Mouse (Mus musculus) duodenum, adult 2 months (tissue): ENCODE data around the gene Pigq. TPM values are rescaled to one million over a fixed set of nuclear protein-coding genes. Genes with fewer than 3 reads are reported as not detected.

Source experiments
- polyA plus RNA-seq: library from polyadenylated mRNA; depleted of rRNA; stranded (reverse); fragments of >200 nt; gene quantifications from 2 replicates; pipeline ENCODE4 v1.2.3, GENCODE M21; 2012; ENCODE audit warnings: low replicate concordance; rRNA removed

Gene Pigq
- polyA plus RNA-seq, result 69.2 and 87.1 TPM in 2 replicates

GRCm38 (mm10) chr17:25944366-25945163 lies at the start of gene Pigq, which contains the start of gene Nhlrc4:
Gene Pigq (minus strand): TSS chr17:25944936.
Gene Nhlrc4 (minus strand): TSS chr17:25944961.

DNA sequence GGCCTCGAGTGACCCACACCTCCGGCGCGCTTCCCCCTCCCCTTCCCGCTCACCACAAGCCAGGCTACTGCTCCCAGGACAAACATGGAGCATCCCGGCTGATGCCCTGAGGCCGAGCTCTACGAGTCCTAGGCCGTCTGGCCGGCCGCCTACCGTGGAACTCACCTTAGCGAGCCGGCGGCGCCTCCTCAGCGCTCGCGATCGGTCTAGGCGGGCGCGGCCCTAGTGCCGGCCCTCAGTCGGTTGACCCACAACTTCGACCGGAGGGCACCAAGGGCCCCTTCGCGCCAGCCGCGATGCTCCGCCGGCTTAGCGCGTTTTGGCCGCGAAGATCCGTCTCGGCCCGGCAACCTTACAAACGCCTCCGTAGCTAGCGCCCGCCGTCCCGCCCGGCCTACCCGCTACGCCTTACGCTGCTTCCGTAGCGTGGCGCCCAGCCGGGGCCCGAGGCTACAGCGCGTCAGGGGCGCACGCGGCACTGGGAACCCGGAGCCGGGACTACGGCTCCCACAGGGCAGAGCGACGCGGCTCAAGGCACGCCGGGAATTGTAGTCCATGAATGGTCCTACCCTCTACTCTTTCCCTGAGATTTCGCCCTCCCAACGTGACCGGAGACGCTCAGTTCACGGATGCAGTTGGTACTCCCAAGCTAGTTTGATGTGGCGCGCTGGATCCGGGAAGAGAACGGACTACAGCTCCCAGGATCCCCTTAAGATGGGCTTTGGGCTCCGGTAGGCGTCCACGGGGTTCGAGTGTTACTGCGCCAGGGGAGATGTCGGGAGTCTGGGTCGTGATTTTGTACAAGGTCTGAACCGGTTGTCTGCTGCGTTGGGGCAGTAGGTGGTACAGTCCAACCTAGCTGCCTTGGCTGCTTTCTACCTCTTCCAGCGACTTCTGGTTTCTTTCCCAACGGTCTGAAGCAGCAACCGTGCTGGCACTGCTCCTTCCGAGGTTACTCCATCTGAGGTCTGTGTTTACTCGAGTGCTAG lies 40.9 kb upstream of the Pigq start, which contains the start of gene Capn15:
Gene Capn15, minus strand, starts transcription at position 491 of the 989 bp plus-strand sequence.

GRCm38 (mm10) chr17:25951803-25952623 lies 7.3 kb upstream of the Pigq start, which contains the start of gene A930017K11Rik:
Gene A930017K11Rik (minus strand): TSS chr17:25952565.

GRCm38 (mm10) chr17:25919144-25919785 lies 25.5 kb downstream of the Pigq start, which contains the start of gene Rab40c:
Gene Rab40c (minus strand): TSS chr17:25919727.

GRCm38 (mm10) chr17:25880196-25880910 lies 64.4 kb downstream of the Pigq start, which contains the start of gene Wfikkn1:
Gene Wfikkn1 (minus strand): TSS chr17:25880858.

Other genes with a start within 250 kb of the Pigq start
- 0.23 TPM in 1 of 2 replicates, not detected in the other for gene Gng13, start 227.8 kb downstream of the Pigq start, polyA plus RNA-seq
- 10.7 and 13.7 TPM in 2 replicates for gene Chtf18, start 217.5 kb downstream of the Pigq start, polyA plus RNA-seq
- 23.9 and 28.5 TPM in 2 replicates for gene Rpusd1, start 217.3 kb downstream of the Pigq start, polyA plus RNA-seq
- gene Mslnl, start 208.9 kb downstream of the Pigq start, polyA plus RNA-seq, result 0.27 and 0.29 TPM in 2 replicates
- gene Msln, start 190.6 kb downstream of the Pigq start, polyA plus RNA-seq, result 2.2 and 3.4 TPM in 2 replicates
- 11.9 and 15.5 TPM in 2 replicates for gene Narfl, start 171.2 kb downstream of the Pigq start, polyA plus RNA-seq
- 26.8 and 27.4 TPM in 2 replicates for gene Haghl, start 159.3 kb downstream of the Pigq start, polyA plus RNA-seq
- 0.06 TPM in 1 of 2 replicates, not detected in the other for gene Ccdc78, start 158.4 kb downstream of the Pigq start, polyA plus RNA-seq
- 94.1 and 137 TPM in 2 replicates for gene Fam173a, start 152.0 kb downstream of the Pigq start, polyA plus RNA-seq
- gene AC134908.4, start 149.3 kb downstream of the Pigq start, polyA plus RNA-seq, result not detected in 2 replicates
- 29.1 and 38.2 TPM in 2 replicates for gene Metrn, start 147.8 kb downstream of the Pigq start, polyA plus RNA-seq
- 2.5 and 4.1 TPM in 2 replicates for gene Fbxl16, start 135.9 kb downstream of the Pigq start, polyA plus RNA-seq
- gene Wdr24, start 121.3 kb downstream of the Pigq start, polyA plus RNA-seq, result 27.2 and 27.4 TPM in 2 replicates
- 43.0 and 55.8 TPM in 2 replicates for gene Jmjd8, start 116.1 kb downstream of the Pigq start, polyA plus RNA-seq
- gene Stub1, start 111.5 kb downstream of the Pigq start, polyA plus RNA-seq, result 105 and 167 TPM in 2 replicates
- 6.5 and 12.9 TPM in 2 replicates for gene Rhbdl1, start 107.6 kb downstream of the Pigq start, polyA plus RNA-seq
- 68.5 and 82.6 TPM in 2 replicates for gene Gm20683, start 103.2 kb downstream of the Pigq start, polyA plus RNA-seq
- 122 and 144 TPM in 2 replicates for gene Rhot2, start 100.1 kb downstream of the Pigq start, polyA plus RNA-seq
- gene Wdr90, start 83.4 kb downstream of the Pigq start, polyA plus RNA-seq, result 9.5 and 30.5 TPM in 2 replicates
- 135 and 209 TPM in 2 replicates for gene Mcrip2, start 76.2 kb downstream of the Pigq start, polyA plus RNA-seq
- 162 and 249 TPM in 2 replicates for gene Mettl26, start 69.9 kb downstream of the Pigq start, polyA plus RNA-seq
- gene Wfikkn1, start 64.1 kb downstream of the Pigq start, polyA plus RNA-seq, result 1.3 and 1.9 TPM in 2 replicates
- 38.2 and 46.0 TPM in 2 replicates for gene Rab40c, start 25.2 kb downstream of the Pigq start, polyA plus RNA-seq
- not detected in 2 replicates for gene Nhlrc4, start within 50 bp of the Pigq start, polyA plus RNA-seq
- not detected in 2 replicates for gene A930017K11Rik, start 7.6 kb upstream of the Pigq start, polyA plus RNA-seq
- 74.2 and 92.9 TPM in 2 replicates for gene Capn15, start 40.9 kb upstream of the Pigq start, polyA plus RNA-seq
- gene Rab11fip3, start 124.6 kb upstream of the Pigq start, polyA plus RNA-seq, result 46.4 and 91.6 TPM in 2 replicates
- 15.3 and 18.5 TPM in 2 replicates for gene Decr2, start 145.4 kb upstream of the Pigq start, polyA plus RNA-seq
- gene Nme4, start 150.7 kb upstream of the Pigq start, polyA plus RNA-seq, result 12.7 and 15.1 TPM in 2 replicates
- gene Tmem8, start 168.4 kb upstream of the Pigq start, polyA plus RNA-seq, result 256 and 334 TPM in 2 replicates
- gene Mrpl28, start 178.6 kb upstream of the Pigq start, polyA plus RNA-seq, result 55.6 and 73.6 TPM in 2 replicates
- gene Axin1, start 193.8 kb upstream of the Pigq start, polyA plus RNA-seq, result 13.2 and 13.6 TPM in 2 replicates